Mouse (Mus musculus): ENCODE measurements at regions not wholly inside any gene's neighbourhood (a gene's known extent, or its start where the extent isn't known, plus 50 kb on each side); places are given as distances from the start of the nearest gene placed in this dataset.

- TF ChIP-seq CTCF (IDR thresholded peaks at IDR 0.05; ENCODE audit: borderline replicate concordance, control insufficient read depth, extremely low read depth, insufficient read depth, low read length, poor library complexity) (no peak), POLR2A (IDR thresholded peaks at IDR 0.05; ENCODE audit: control insufficient read depth, extremely low read depth, insufficient read depth, low read length, poor library complexity) (no peak)
Measured at GRCm38 (mm10) chr4:140297912-140298620, 51.5 kb upstream of the Igsf21 start.
